7 mouse cellular contexts compared by ENCODE assay signal in the genomic region with DNA sequence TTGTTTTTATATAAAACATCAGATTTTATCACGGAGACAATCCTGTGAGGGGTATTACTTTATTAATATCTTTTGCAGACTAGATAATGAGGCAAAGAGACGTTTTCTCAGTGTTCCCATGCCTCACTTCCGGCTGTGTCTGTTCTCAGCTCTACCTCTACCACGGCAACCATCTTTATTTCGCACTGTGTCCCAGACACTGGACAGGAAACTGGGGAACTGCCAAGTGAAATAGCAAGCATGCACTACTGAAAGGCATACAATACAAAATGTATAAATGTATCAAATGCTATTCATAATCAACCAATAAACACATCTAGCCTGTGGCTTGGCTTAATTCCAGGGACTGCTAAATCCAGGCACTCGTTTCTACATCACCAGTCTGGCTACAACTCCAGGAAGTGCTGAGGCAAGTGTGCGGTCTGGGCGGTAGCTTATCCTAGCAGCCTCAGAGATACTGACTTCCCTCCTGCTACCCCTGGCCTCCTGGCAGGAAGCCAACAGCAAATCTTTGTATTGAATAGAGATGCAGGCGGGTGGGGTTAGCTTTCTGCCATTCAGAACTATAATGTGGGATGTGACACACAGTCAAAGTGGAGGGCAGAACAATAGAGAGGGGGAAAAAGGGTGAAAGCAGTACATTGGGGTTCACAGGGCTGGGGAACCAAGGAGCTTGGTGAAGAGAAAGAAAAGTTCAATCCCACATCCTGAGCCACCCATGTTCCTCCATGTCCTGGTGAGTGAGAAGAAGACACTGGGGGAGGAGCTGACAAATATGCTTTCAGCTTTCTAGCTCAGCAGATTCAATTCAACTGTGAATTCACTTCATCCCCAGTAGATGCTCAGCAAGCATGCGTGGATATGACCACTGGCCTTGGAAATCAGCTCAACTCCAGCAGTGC.
DNase-seq lines count a peak whose midpoint lies in the region; ATAC-seq lines count a peak whose summit lies in the region.

No protein-coding gene starts in this region.

- ATAC-seq in embryonic facial prominence, embryonic 14.5 days (ENCODE audit: low read depth), result peak; percentile 97
- ATAC-seq in hematopoietic stem cell, adult 5-6 weeks (replicated peaks in 1 of 2; ENCODE audit: insufficient read depth in 1 of 2, low FRiP score in 2 of 2, low TSS enrichment in 1 of 2, low read depth in 1 of 2, poor library complexity in 2 of 2, severe bottlenecking in 2 of 2), result peak; percentile 99 to 100

- no peak overlapping the region for H3K9ac ChIP-seq in embryonic facial prominence, embryonic 14.5 days (ENCODE audit: low read depth, low read length)

- DNase-seq in right cerebral cortex, adult 2 months (ENCODE audit: low spot score in 2 of 2), result peak; percentile 10 to 23
- no peak for DNase-seq in right cerebral cortex, postnatal 25 days
- DNase-seq in embryonic facial prominence, embryonic 14.5 days (ENCODE audit: low spot score), result peak; percentile 94
- peak; percentile 16 for DNase-seq in layer of hippocampus, adult 9-10 months (ENCODE audit: low spot score)
- peak; percentile 84 for DNase-seq in lung, postnatal 36 days
- DNase-seq in testis, postnatal 14 days (ENCODE audit: low spot score), result peak; percentile 10

- WGBS in embryonic facial prominence, embryonic 14.5 days, result 35% methylated on average over 10 of the region's 10 CpGs

- H3K4me3 ChIP-seq in embryonic facial prominence, embryonic 14.5 days (ENCODE audit: low read depth, low read length), result no peak overlapping the region

- H3K27ac ChIP-seq in embryonic facial prominence, embryonic 14.5 days (replicated peaks; ENCODE audit: low read depth, low read length), result no peak overlapping the region

- H3K4me1 ChIP-seq in embryonic facial prominence, embryonic 14.5 days (ENCODE audit: control insufficient read depth, insufficient read depth, low read length), result peaks cover 7% of the 10 kb centered on the region

- no peak overlapping the region for H3K4me2 ChIP-seq in embryonic facial prominence, embryonic 14.5 days (ENCODE audit: low read depth, low read length)

- no peaks in the 10 kb centered on the region for H3K36me3 ChIP-seq in embryonic facial prominence, embryonic 14.5 days (ENCODE audit: control insufficient read depth, insufficient read depth, low read length)

- no peaks in the 10 kb centered on the region for H3K27me3 ChIP-seq in embryonic facial prominence, embryonic 14.5 days (replicated peaks; ENCODE audit: control insufficient read depth, insufficient read depth, low read length)

- no peaks in the 10 kb centered on the region for H3K9me3 ChIP-seq in embryonic facial prominence, embryonic 14.5 days (ENCODE audit: control insufficient read depth, low read length)
